Mouse (Mus musculus) ES-E14 (cell line): ENCODE measurements at regions not wholly inside any gene's neighbourhood (a gene's known extent, or its start where the extent isn't known, plus 50 kb on each side); places are given as distances from the start of the nearest gene placed in this dataset.

ENCODE experiments used
- DNase-seq: peaks from one replicate; pipeline ENCODE4 v3.0.0-alpha.2; 2013; ENCODE audit warnings: low read depth, low spot score
- H3K27ac ChIP-seq: 2 replicates; pipeline ENCODE4 v1.5.1; 2012; ENCODE audit warnings: low read depth, mild to moderate bottlenecking, low read length, moderate library complexity, mixed read lengths; ENCODE audit not compliant: poor library complexity, insufficient read depth, severe bottlenecking
- H3K36me3 ChIP-seq: 2 replicates; pipeline ENCODE4 v1.6.1; 2012; ENCODE audit warnings: mild to moderate bottlenecking, low read length, moderate library complexity, mixed read lengths; ENCODE audit not compliant: control insufficient read depth, poor library complexity, insufficient read depth, severe bottlenecking
- H3K4me1 ChIP-seq, 2 experiments: fragments of 150-350 bp in 1 of 2; sonication (generic) in 1 of 2; 2 replicates each; pipeline ENCODE4 v1.6.1; 2012; ENCODE audit warnings: low read length in 2 of 2, mild to moderate bottlenecking in 1 of 2, mixed read lengths in 1 of 2; ENCODE audit not compliant: control insufficient read depth in 2 of 2, insufficient read depth in 2 of 2, poor library complexity in 1 of 2
- H3K4me3 ChIP-seq, 2 experiments: fragments of 150-350 bp in 1 of 2; sonication (generic) in 1 of 2; 2 replicates each; pipeline ENCODE4 v1.5.1; 2012; ENCODE audit warnings: low read length in 2 of 2, low read depth in 1 of 2, mild to moderate bottlenecking in 1 of 2, mixed read lengths in 1 of 2; ENCODE audit not compliant: insufficient read depth in 1 of 2, poor library complexity in 1 of 2, severe bottlenecking in 1 of 2
- H3K9ac ChIP-seq: 2 replicates; pipeline ENCODE4 v1.6.1; 2012; ENCODE audit warnings: low read depth, mild to moderate bottlenecking, low read length, mixed read lengths; ENCODE audit not compliant: poor library complexity, insufficient read depth, severe bottlenecking
- H3K9me3 ChIP-seq: fragments of 150-350 bp; sonication (generic); 2 replicates; pipeline ENCODE4 v1.6.1; 2012; ENCODE audit warnings: low read depth, mild to moderate bottlenecking, low read length; ENCODE audit not compliant: control insufficient read depth, insufficient read depth
- CHD2 ChIP-seq: IDR thresholded peaks from 2 replicates; pipeline ENCODE4 v1.6.1; 2014; ENCODE audit warnings: mild to moderate bottlenecking, low read depth, low read length, inconsistent platforms
- HCFC1 ChIP-seq: IDR thresholded peaks from 2 replicates; pipeline ENCODE4 v1.6.1; 2012; ENCODE audit warnings: low read length, inconsistent platforms, borderline replicate concordance; ENCODE audit not compliant: insufficient read depth
- MAFK ChIP-seq: IDR thresholded peaks from 2 replicates; pipeline ENCODE4 v1.6.1; 2014; ENCODE audit warnings: mild to moderate bottlenecking, low read depth, low read length, inconsistent platforms; ENCODE audit not compliant: insufficient read depth
- ZC3H11A ChIP-seq: IDR thresholded peaks from 2 replicates; pipeline ENCODE4 v1.6.1; 2012; ENCODE audit warnings: low read depth, mild to moderate bottlenecking, inconsistent platforms, low read length, borderline replicate concordance
- ZNF384 ChIP-seq: IDR thresholded peaks from 2 replicates; pipeline ENCODE4 v1.6.1; 2012; ENCODE audit warnings: low read depth, low read length, inconsistent platforms
- in situ Hi-C, 2 experiments: fragments of 600-800 bp; cut with MboI; formaldehyde crosslinking; loops; one replicate each; pipeline ENCODE4 v1.15.1; 2025; ENCODE audit warnings: low sequenced_read_pairs in 2 of 2, inconsistent platforms in 1 of 2; ENCODE audit not compliant: unreplicated experiment in 2 of 2

GRCm38 (mm10) chr3:144257714-144258517 is 52.9 kb upstream of the Lmo4 start:
- Histone ChIP-seq H3K4me3 (no peak overlapping the region), H3K27ac (no peak overlapping the region), H3K9ac (no peak overlapping the region), H3K9me3 (no peaks in the 10 kb centered on the region), H3K4me1 (no peaks in the 10 kb centered on the region), H3K36me3 (no peaks in the 10 kb centered on the region)
- in situ Hi-C loops, result no loop called here
- TF ChIP-seq ZNF384 (no peak), HCFC1 (no peak), ZC3H11A (no peak)
- no peak for DNase-seq

DNA sequence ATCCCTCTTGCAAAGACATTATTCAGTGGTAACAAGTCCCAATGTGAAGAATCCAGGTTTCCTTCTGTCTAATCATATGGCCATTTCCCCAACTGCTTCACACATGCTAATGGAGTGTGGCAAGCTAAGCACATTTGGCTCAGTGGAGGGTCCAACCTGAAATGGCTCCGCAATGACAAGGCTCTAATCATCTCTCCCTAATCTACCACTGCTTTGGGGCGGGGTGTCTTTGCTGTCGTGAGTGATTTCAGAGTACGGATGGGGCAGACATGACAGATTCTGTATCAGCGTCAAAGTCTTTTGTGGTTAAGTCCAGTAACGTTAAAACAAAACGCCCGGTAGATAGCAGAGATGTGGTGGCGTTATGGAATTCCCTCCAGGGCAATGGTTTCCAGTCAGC is 52.2 kb upstream of the Lmo4 start:
- TF ChIP-seq MAFK (no peak), ZC3H11A (no peak), CHD2 (no peak), ZNF384 (no peak), HCFC1 (no peak)
- no peak for DNase-seq
- in situ Hi-C loops, result no loop called here
- Histone ChIP-seq H3K27ac (no peak overlapping the region), H3K4me3 (no peak overlapping the region), H3K4me1 (no peaks in the 10 kb centered on the region), H3K9me3 (no peaks in the 10 kb centered on the region), H3K36me3 (no peaks in the 10 kb centered on the region), H3K9ac (no peak overlapping the region)

DNA sequence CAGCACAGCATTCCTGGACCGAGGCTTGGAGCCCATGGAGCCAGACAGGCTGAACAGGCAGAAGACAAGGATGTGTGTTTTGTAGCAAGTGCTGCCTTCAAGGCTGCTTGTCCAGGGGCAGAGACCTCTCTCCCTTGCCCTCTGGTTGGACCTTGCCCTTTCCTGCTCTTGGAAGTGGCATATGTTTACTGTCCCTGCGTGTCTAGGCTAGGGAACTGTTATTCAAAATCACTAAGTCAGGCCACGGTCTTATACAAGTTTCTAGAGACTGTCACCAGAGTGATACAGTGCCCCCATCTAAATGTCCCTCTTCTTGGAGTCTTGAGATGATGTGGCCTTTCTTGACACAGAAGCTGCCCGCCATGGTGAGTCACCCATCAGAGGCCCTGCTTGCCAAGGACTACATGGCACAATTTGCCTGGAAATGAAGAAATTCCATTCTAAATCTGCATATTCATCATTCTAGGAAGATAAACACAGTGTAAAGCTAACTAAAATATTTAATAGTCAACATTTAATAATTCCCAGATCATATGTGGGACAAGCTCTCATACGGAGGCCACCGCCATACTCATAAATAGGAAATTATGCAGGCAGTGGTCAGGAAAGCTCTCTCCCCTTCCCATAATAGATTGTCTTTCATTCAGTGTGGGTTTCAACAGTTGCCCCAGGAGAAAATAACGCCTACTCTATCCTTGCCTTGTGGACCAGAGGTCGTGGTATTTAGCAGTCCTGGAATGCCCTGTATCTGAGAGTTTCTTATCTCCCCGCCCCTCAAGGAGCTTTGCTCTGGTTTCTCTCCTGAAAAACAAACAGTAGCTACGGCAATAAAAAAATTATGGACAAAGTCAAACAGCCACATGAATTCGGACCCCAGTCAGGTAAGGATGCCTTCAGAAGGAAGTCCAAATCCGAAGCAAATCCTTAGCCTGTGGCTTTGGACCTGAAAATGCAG is 50.9 kb upstream of the Lmo4 start:
- Histone ChIP-seq H3K9me3 (no peaks in the 10 kb centered on the region), H3K4me1 (no peaks in the 10 kb centered on the region), H3K9ac (no peak overlapping the region), H3K27ac (no peak overlapping the region), H3K4me3 (no peak overlapping the region), H3K36me3 (no peaks in the 10 kb centered on the region)
- no peak for TF ChIP-seq ZC3H11A
- no peak for TF ChIP-seq MAFK
- no peak for TF ChIP-seq ZNF384
- TF ChIP-seq CHD2, result no peak
- TF ChIP-seq HCFC1, result no peak
- in situ Hi-C loops, result no loop called here
- DNase-seq, result no peak
